ENCODE assay signal across 10 mouse cellular contexts in genomic region chr7:66101866-66102265, GRCm38 (mm10). TPM values are rescaled to one million over a fixed set of nuclear protein-coding genes. Genes with fewer than 3 reads are reported as not detected.
DNase-seq lines count a peak whose midpoint lies in the region; ATAC-seq and TF ChIP-seq lines count a peak whose summit lies in the region.
"Had no signal": no experiment of that assay in that cellular context is flagged by ENCODE, and none has a peak within 500 bp of the region (broad histone marks: within the 10 kb centered on the region; RNA-seq: fewer than 3 reads in every experiment).

No protein-coding gene starts in this region.

- DNase-seq in heart, postnatal 0 days (ENCODE audit: low spot score): peak; percentile 51
- no peak for DNase-seq in heart, postnatal 36 days
- peak; percentile 23 for DNase-seq in thymus, adult 2 months
- no peak for DNase-seq in thymus, adult 18-20 months
- DNase-seq in embryo, embryonic 11.5 days (ENCODE audit: low read depth, low spot score): peak; percentile 48
- no peak for DNase-seq in stomach, postnatal 0 days (ENCODE audit: low spot score)
- no peak for DNase-seq in layer of hippocampus, adult 8-10 months (ENCODE audit: low spot score in 2 of 2)
- no peak for DNase-seq in frontal cortex, postnatal 36 days (ENCODE audit: low spot score in 2 of 2)

- ATAC-seq in heart, postnatal 0 days (ENCODE audit: insufficient read depth, low read depth): no peak
- ATAC-seq in stomach, postnatal 0 days (ENCODE audit: low FRiP score, low TSS enrichment): no peak

- no peak for TF ChIP-seq EP300 in heart, postnatal 0 days (IDR thresholded peaks at IDR 0.05; ENCODE audit: low read depth)
- TF ChIP-seq EP300 in stomach, postnatal 0 days (optimal IDR thresholded peaks at IDR 0.05): no peak

- H3K27ac ChIP-seq in heart, postnatal 0 days (ENCODE audit: low read depth): no peak overlapping the region
- H3K27ac ChIP-seq in thymus, adult 2 months (ENCODE audit: control insufficient read depth, insufficient read depth, low read length): no peak overlapping the region
- H3K27ac ChIP-seq in stomach, postnatal 0 days (replicated peaks): no peak overlapping the region

- H3K9me3 ChIP-seq in heart, postnatal 0 days (replicated peaks; ENCODE audit: control insufficient read depth, low read length): no peaks in the 10 kb centered on the region
- H3K9me3 ChIP-seq in stomach, postnatal 0 days (ENCODE audit: control insufficient read depth, low read length): no peaks in the 10 kb centered on the region
- H3K9me3 ChIP-seq: megakaryocyte, embryonic 14.5 days had no signal

- H3K4me1 ChIP-seq in heart, postnatal 0 days (ENCODE audit: control insufficient read depth, insufficient read depth): 0 out of 2 replicates have a peak, but pooled peaks cover 1% of the 10 kb centered on the region
- H3K4me1 ChIP-seq in thymus, adult 2 months (replicated peaks; ENCODE audit: control insufficient read depth, insufficient read depth, low read length): no peaks in the 10 kb centered on the region
- H3K4me1 ChIP-seq in stomach, postnatal 0 days (replicated peaks; ENCODE audit: control insufficient read depth, insufficient read depth): 0 out of 2 replicates have a peak, but pooled peaks cover 2% of the 10 kb centered on the region

- H3K4me2 ChIP-seq in heart, postnatal 0 days (ENCODE audit: low read depth, low read length): no peak overlapping the region
- H3K4me2 ChIP-seq in stomach, postnatal 0 days (replicated peaks; ENCODE audit: low read depth): no peak overlapping the region

- WGBS in heart, postnatal 0 days: 3% methylated on average over 4 of the region's 4 CpGs
- 5% methylated on average over 4 of the region's 4 CpGs for WGBS in thymus, adult 2 months
- whole genome bisulfite sequencing in stomach, postnatal 0 days: 4% methylated on average over 4 of the region's 4 CpGs

- no peaks in the 10 kb centered on the region for H3K27me3 ChIP-seq in heart, postnatal 0 days (ENCODE audit: control insufficient read depth, insufficient read depth, low read length)
- no peaks in the 10 kb centered on the region for H3K27me3 ChIP-seq in thymus, adult 2 months (ENCODE audit: control insufficient read depth, insufficient read depth, low read length)
- H3K27me3 ChIP-seq in stomach, postnatal 0 days (ENCODE audit: control insufficient read depth, insufficient read depth, low read length): no peaks in the 10 kb centered on the region

- TF ChIP-seq POLR2A in thymus, adult 2 months (IDR thresholded peaks at IDR 0.05; ENCODE audit: control insufficient read depth, extremely low read depth, insufficient read depth, low read length, poor library complexity): no peak

- no peak overlapping the region for H3K9ac ChIP-seq in heart, postnatal 0 days (replicated peaks; ENCODE audit: low read depth, low read length)
- no peak overlapping the region for H3K9ac ChIP-seq in stomach, postnatal 0 days (ENCODE audit: low read length)

- intact Hi-C loops in heart, postnatal 36 days (cut with DNase I): loop anchor here (1.0 to 2.0 kb wide), 4 partner anchors 148 to 561 kb away; partner anchors contain the start of gene Lrrk1

- TF ChIP-seq CTCF in heart, postnatal 0 days (IDR thresholded peaks at IDR 0.05; ENCODE audit: low read depth): peak; percentile 70
- TF ChIP-seq CTCF in thymus, adult 2 months (IDR thresholded peaks at IDR 0.05; ENCODE audit: borderline replicate concordance, control insufficient read depth, extremely low read depth, insufficient read depth, low read length, poor library complexity): no peak
- TF ChIP-seq CTCF in stomach, postnatal 0 days (IDR thresholded peaks at IDR 0.05; ENCODE audit: low read depth): peak; percentile 83

- no peak overlapping the region for H3K4me3 ChIP-seq in heart, postnatal 0 days (ENCODE audit: low read depth, low read length)
- H3K4me3 ChIP-seq in thymus, adult 2 months (ENCODE audit: control insufficient read depth, insufficient read depth, low read length): no peak overlapping the region
- H3K4me3 ChIP-seq in stomach, postnatal 0 days (ENCODE audit: low read depth, low read length): no peak overlapping the region
- H3K4me3 ChIP-seq: megakaryocyte, embryonic 14.5 days had no signal

- H3K36me3 ChIP-seq in heart, postnatal 0 days (replicated peaks; ENCODE audit: control insufficient read depth, insufficient read depth, low read length): no peaks in the 10 kb centered on the region
- H3K36me3 ChIP-seq in thymus, adult 2 months (ENCODE audit: control insufficient read depth, insufficient read depth, low read length): no peaks in the 10 kb centered on the region
- H3K36me3 ChIP-seq in stomach, postnatal 0 days (ENCODE audit: control insufficient read depth, insufficient read depth, low read length): no peaks in the 10 kb centered on the region

RNA-seq across cellular contexts. Expression of gene Chsy1, which starts 7.4 kb away (rescaled TPM):
- total RNA-seq in heart, postnatal 0 days (2014; rRNA removed; ENCODE audit: low replicate concordance): 37.8 and 43.4 TPM in 2 replicates
- polyA plus RNA-seq in heart, postnatal 0 days (2015; fragmentation: Nextera tagmentation; extraction: Ambion mirVana): 8.9 and 9.6 TPM in 2 replicates
- 10 to 100 TPM; 12.2 to 16.0 TPM for total RNA-seq in heart, postnatal 36 days (2021)
- polyA plus RNA-seq in thymus, adult 2 months (2012; rRNA removed): 6.6 and 8.3 TPM in 2 replicates
- 5.8 and 6.1 TPM in 2 replicates for polyA plus RNA-seq in stomach, postnatal 0 days (2015; fragmentation: Nextera tagmentation; extraction: Ambion mirVana)
- total RNA-seq in layer of hippocampus, adult 8-10 months (2022): 10 to 100 TPM; 15.4 to 17.4 (median 17.3) TPM

RNA-seq across cellular contexts. Expression of gene Selenos, which starts 22.4 kb away (rescaled TPM):
- total RNA-seq in heart, postnatal 0 days (2014; rRNA removed; ENCODE audit: low replicate concordance): 30.7 and 41.3 TPM in 2 replicates
- polyA plus RNA-seq in heart, postnatal 0 days (2015; fragmentation: Nextera tagmentation; extraction: Ambion mirVana): 66.3 and 70.5 TPM in 2 replicates
- 10 to 100 TPM; 35.3 to 37.2 TPM for total RNA-seq in heart, postnatal 36 days (2021)
- 62.3 and 72.5 TPM in 2 replicates for polyA plus RNA-seq in thymus, adult 2 months (2012; rRNA removed)
- 143 TPM in 2 replicates for polyA plus RNA-seq in stomach, postnatal 0 days (2015; fragmentation: Nextera tagmentation; extraction: Ambion mirVana)
- 10 to 100 TPM; 52.9 to 61.0 (median 54.6) TPM for total RNA-seq in layer of hippocampus, adult 8-10 months (2022)

RNA-seq across cellular contexts. Expression of gene Snrpa1, which starts 43.1 kb away (rescaled TPM):
- 18.0 and 30.8 TPM in 2 replicates for total RNA-seq in heart, postnatal 0 days (2014; rRNA removed; ENCODE audit: low replicate concordance)
- polyA plus RNA-seq in heart, postnatal 0 days (2015; fragmentation: Nextera tagmentation; extraction: Ambion mirVana): 58.9 and 62.1 TPM in 2 replicates
- total RNA-seq in heart, postnatal 36 days (2021): 10 to 100 TPM; 20.1 to 24.0 TPM
- polyA plus RNA-seq in thymus, adult 2 months (2012; rRNA removed): 20.3 and 20.4 TPM in 2 replicates
- polyA plus RNA-seq in stomach, postnatal 0 days (2015; fragmentation: Nextera tagmentation; extraction: Ambion mirVana): 65.0 and 69.6 TPM in 2 replicates
- total RNA-seq in layer of hippocampus, adult 8-10 months (2022): 10 to 100 TPM; 31.0 to 43.2 (median 33.4) TPM

RNA-seq across cellular contexts. Expression of gene Gm45213, which starts 58.5 kb away (rescaled TPM):
- not detected in 2 replicates for total RNA-seq in heart, postnatal 0 days (2014; rRNA removed; ENCODE audit: low replicate concordance)
- polyA plus RNA-seq in heart, postnatal 0 days (2015; fragmentation: Nextera tagmentation; extraction: Ambion mirVana): not detected in 2 replicates
- not detected for total RNA-seq in heart, postnatal 36 days (2021)
- not detected in 2 replicates for polyA plus RNA-seq in thymus, adult 2 months (2012; rRNA removed)
- polyA plus RNA-seq in stomach, postnatal 0 days (2015; fragmentation: Nextera tagmentation; extraction: Ambion mirVana): not detected in 2 replicates
- total RNA-seq in layer of hippocampus, adult 8-10 months (2022): not detected
- total RNA-seq: hematopoietic stem cell, adult 5-6 weeks had no signal

Comparison
In these comparisons a context has a peak if more than half of its experiments do, and no peak if none do; other contexts are left out.
1. DNase-seq: peak in heart, postnatal 0 days (single experiment), thymus, adult 2 months (single experiment) and embryo, embryonic 11.5 days (single experiment); none in heart, postnatal 36 days (0 of 2), thymus, adult 18-20 months (0 of 2), stomach, postnatal 0 days (single experiment), layer of hippocampus, adult 8-10 months (0 of 2) and frontal cortex, postnatal 36 days (0 of 2).